Mouse (Mus musculus) forebrain, embryonic 12.5 days (tissue): ENCODE results near the gene Uhrf1. TPM values are rescaled to one million over a fixed set of nuclear protein-coding genes. Genes with fewer than 3 reads are reported as not detected.
A peak's percentile ranks its signal among the peaks of the same experiment; 100 is the strongest.
"Not testable (repeated sequence)": the region's sequence is repeated elsewhere in the genome, so short reads cannot be mapped to it uniquely, and the experiment has no call there.

Source experiments
- ATAC-seq: fragments of 200-750 bp; cut with Nextera tagmentation; 2 replicates; pipeline ENCODE4 v1.8.0; 2017; ENCODE audit warnings: moderate TSS enrichment; ENCODE audit not compliant: low FRiP score
- H3K27ac ChIP-seq: fragments of 300-500 bp; sonication (generic); 2 replicates; pipeline ENCODE4 v1.5.1; 2016; ENCODE audit warnings: mild to moderate bottlenecking
- H3K27me3 ChIP-seq: fragments of 300-500 bp; sonication (generic); 2 replicates; pipeline ENCODE4 v1.6.1; 2016; ENCODE audit warnings: mild to moderate bottlenecking
- H3K36me3 ChIP-seq: fragments of 300-500 bp; sonication (generic); replicated peaks from 2 replicates; pipeline ENCODE4 v1.6.1; 2016; ENCODE audit warnings: mild to moderate bottlenecking
- H3K4me1 ChIP-seq: fragments of 300-500 bp; sonication (generic); 2 replicates; pipeline ENCODE4 v1.6.1; 2016
- H3K4me2 ChIP-seq: fragments of 300-500 bp; sonication (generic); 2 replicates; pipeline ENCODE4 v1.6.1; 2016; ENCODE audit warnings: mild to moderate bottlenecking, moderate library complexity
- H3K4me3 ChIP-seq: fragments of 300-500 bp; sonication (generic); replicated peaks from 2 replicates; pipeline ENCODE4 v1.5.1; 2016; ENCODE audit warnings: mild to moderate bottlenecking
- H3K9ac ChIP-seq: fragments of 300-500 bp; sonication (generic); 2 replicates; pipeline ENCODE4 v1.6.1; 2016; ENCODE audit warnings: mild to moderate bottlenecking
- H3K9me3 ChIP-seq: fragments of 300-500 bp; sonication (generic); 2 replicates; pipeline ENCODE4 v1.6.1; 2016
- WGBS: fragments of 180-500 bp; shearing (Covaris S2); methylation state at CpG from one replicate; pipeline ENCODE4 v1.1.7; 2016; 5-methylcytosine and 5-hydroxymethylcytosine counted together
- polyA plus RNA-seq: library from polyadenylated mRNA; unstranded; fragments of >200 nt; fragmentation: Nextera tagmentation; extraction: Ambion mirVana; gene quantifications from 2 replicates; pipeline ENCODE4 v1.2.1, GENCODE M21; 2016

The Uhrf1 gene
- 187 and 198 TPM in 2 replicates for polyA plus RNA-seq

- ATAC-seq: peak; percentile 82
- peak within 1 kb of the TSS; percentile 96 for H3K4me2 ChIP-seq
- no peaks in the 10 kb centered on the region for H3K27me3 ChIP-seq
- under 1% methylated on average over 43 of the region's 43 CpGs for WGBS
- peak within 1 kb of the TSS; percentile 85 for H3K9ac ChIP-seq
- peaks cover 32% of the 10 kb centered on the region for H3K36me3 ChIP-seq
- H3K4me1 ChIP-seq: peaks cover 48% of the 10 kb centered on the region
- H3K4me3 ChIP-seq: peak within 1 kb of the TSS; percentile 85
- no peaks in the 10 kb centered on the region for H3K9me3 ChIP-seq
- peak within 1 kb of the TSS; percentile 91 for H3K27ac ChIP-seq
Measured at GRCm38 (mm10) chr17:56303160-56303846, at the start of gene Uhrf1. Uhrf1 (plus strand) TSS chr17:56303321.

GRCm38 (mm10) chr17:56254695-56255094, 48.4 kb upstream of the Uhrf1 start:
- Histone ChIP-seq H3K4me1 (peaks cover 37% of the 10 kb centered on the region), H3K4me3 (no peak overlapping the region), H3K36me3 (peaks cover 18% of the 10 kb centered on the region), H3K9ac (no peak overlapping the region), H3K27me3 (no peaks in the 10 kb centered on the region), H3K4me2 (no peak overlapping the region), H3K27ac (no peak overlapping the region), H3K9me3 (no peaks in the 10 kb centered on the region)
- ATAC-seq: no peak
- 80% methylated on average over 4 of the region's 4 CpGs for WGBS

GRCm38 (mm10) chr17:56255429-56255828, 47.7 kb upstream of the Uhrf1 start:
- ATAC-seq: no peak
- WGBS: 20% methylated on average over 9 of the region's 9 CpGs
- H3K4me2 ChIP-seq: peak overlapping the region; percentile 60
- H3K4me1 ChIP-seq: peaks cover 44% of the 10 kb centered on the region
- H3K27me3 ChIP-seq: no peaks in the 10 kb centered on the region
- peak overlapping the region; percentile 72; the same call in 1 of the 2 replicates for H3K4me3 ChIP-seq
- H3K36me3 ChIP-seq: peaks cover 25% of the 10 kb centered on the region
- no peaks in the 10 kb centered on the region for H3K9me3 ChIP-seq
- peak overlapping the region; percentile 43 for H3K27ac ChIP-seq
- H3K9ac ChIP-seq: no peak overlapping the region

- H3K4me3 ChIP-seq: peak overlapping the region; percentile 72
- no peaks in the 10 kb centered on the region for H3K9me3 ChIP-seq
- peak overlapping the region; percentile 41 for H3K9ac ChIP-seq
- peak overlapping the region; percentile 60 for H3K4me2 ChIP-seq
- H3K36me3 ChIP-seq: peaks cover 30% of the 10 kb centered on the region
- under 1% methylated on average over 32 of the region's 32 CpGs for WGBS
- peak; percentile 94 for ATAC-seq
- H3K27me3 ChIP-seq: no peaks in the 10 kb centered on the region
- peak overlapping the region; percentile 90 for H3K27ac ChIP-seq
- peaks cover 43% of the 10 kb centered on the region for H3K4me1 ChIP-seq
Measured at GRCm38 (mm10) chr17:56255863-56256238, 47.3 kb upstream of the Uhrf1 start.

DNA sequence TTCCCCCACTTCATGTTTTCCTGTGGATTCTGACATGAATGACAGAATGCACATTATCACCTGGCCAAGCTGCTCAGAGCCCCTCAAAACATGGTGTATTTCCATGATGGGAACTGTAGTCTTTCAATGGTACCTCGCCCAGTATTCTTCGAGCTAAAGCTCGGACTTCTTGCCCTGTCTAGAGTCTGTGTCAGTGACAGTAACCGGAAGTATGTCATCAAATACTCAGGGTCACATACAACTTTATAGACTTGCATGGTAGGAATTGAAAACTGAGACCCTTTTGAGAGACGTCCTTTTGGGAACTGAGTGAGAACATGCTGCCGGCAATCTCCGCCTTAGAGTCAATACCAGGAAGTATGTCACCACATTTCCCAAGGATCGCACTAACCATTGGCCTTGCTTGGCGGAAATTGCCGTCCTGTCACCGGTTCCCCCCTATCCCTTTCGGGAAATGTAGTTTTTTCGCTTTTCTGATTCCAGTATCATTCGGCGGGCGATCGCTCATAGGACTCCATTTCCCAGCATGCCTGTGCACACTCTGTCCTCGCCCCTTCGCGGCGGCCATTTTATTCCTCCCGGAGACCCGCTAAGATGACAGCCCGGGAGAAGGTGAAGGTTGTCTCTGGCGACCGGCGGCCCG, 46.8 kb upstream of the Uhrf1 start, which contains the start of gene Fem1a:
Gene Fem1a (plus strand): TSS at position 572 of the 643 bp plus-strand sequence.
- H3K4me3 ChIP-seq: peak within 1 kb of the TSS; percentile 72
- peak within 1 kb of the TSS; percentile 90 for H3K27ac ChIP-seq
- peak; percentile 91 for ATAC-seq
- under 1% methylated on average over 28 of the region's 28 CpGs for WGBS
- H3K4me1 ChIP-seq: peaks cover 42% of the 10 kb centered on the region
- no peaks in the 10 kb centered on the region for H3K27me3 ChIP-seq
- no peaks in the 10 kb centered on the region for H3K9me3 ChIP-seq
- peak within 1 kb of the TSS; percentile 98 for H3K4me2 ChIP-seq
- H3K36me3 ChIP-seq: peaks cover 35% of the 10 kb centered on the region
- peak within 1 kb of the TSS; percentile 69 for H3K9ac ChIP-seq

GRCm38 (mm10) chr17:56257181-56257894, 45.8 kb upstream of the Uhrf1 start:
- Histone ChIP-seq H3K9me3 (no peaks in the 10 kb centered on the region), H3K4me3 (peak overlapping the region; percentile 72), H3K27me3 (no peaks in the 10 kb centered on the region), H3K4me2 (peak overlapping the region; percentile 98), H3K36me3 (peaks cover 43% of the 10 kb centered on the region), H3K27ac (peak overlapping the region; percentile 70; the same call in 1 of the 2 replicates), H3K4me1 (peaks cover 45% of the 10 kb centered on the region), H3K9ac (peak overlapping the region; percentile 69)
- 12% methylated on average over 58 of the region's 58 CpGs for WGBS
- no peak for ATAC-seq

- peaks cover 45% of the 10 kb centered on the region for H3K4me1 ChIP-seq
- H3K36me3 ChIP-seq: peaks cover 53% of the 10 kb centered on the region
- not testable (repeated sequence) for H3K9ac ChIP-seq, ATAC-seq, H3K4me3 ChIP-seq, H3K27me3 ChIP-seq, H3K9me3 ChIP-seq, H3K27ac ChIP-seq
- peak overlapping the region; percentile 98 for H3K4me2 ChIP-seq
- WGBS: 94% methylated on average over 19 of the region's 19 CpGs
Measured at GRCm38 (mm10) chr17:56258269-56258668, 44.9 kb upstream of the Uhrf1 start.

GRCm38 (mm10) chr17:56258812-56259211, 44.3 kb upstream of the Uhrf1 start:
- peaks cover 54% of the 10 kb centered on the region for H3K36me3 ChIP-seq
- not testable (repeated sequence) for H3K4me2 ChIP-seq, H3K4me3 ChIP-seq, H3K27ac ChIP-seq, H3K9me3 ChIP-seq, ATAC-seq, H3K9ac ChIP-seq, H3K27me3 ChIP-seq
- H3K4me1 ChIP-seq: peaks cover 45% of the 10 kb centered on the region
- 85% methylated on average over 2 of the region's 2 CpGs for WGBS

DNA sequence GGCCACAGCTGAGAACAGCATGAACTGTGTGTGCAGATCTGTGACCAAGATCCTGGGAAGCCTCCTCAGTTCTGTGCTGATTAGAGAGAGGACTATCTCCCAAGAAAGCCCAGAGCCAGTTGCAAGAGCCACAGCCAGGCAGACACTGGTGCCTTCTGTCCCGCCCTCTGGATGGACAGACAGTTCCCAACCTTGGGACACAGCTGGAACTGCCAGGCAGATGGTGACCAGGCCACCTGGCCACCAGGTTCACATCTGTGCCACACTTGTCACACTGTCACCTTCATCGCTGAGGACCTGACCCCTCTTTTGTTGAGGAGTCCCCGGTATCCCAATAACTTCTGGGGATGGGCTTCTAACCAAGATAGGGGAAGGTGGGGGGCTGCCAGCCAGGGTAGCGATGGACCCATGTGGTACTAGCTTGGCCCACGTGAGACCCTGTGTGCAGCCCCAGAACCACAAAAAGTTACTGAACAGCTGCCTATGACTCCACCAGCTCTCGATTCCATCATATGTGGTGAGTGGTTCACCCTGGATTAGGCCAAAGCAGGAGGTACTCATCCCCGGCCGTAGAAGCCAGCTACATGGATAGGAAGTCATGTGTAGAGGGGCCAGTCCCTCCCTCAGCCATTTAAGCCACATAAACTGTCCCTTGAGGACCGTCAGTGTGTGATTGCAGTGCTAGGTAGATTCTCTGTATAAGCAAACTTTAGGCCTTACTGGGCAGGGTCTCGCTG, 43.7 kb upstream of the Uhrf1 start:
- Histone ChIP-seq H3K9ac (no peak overlapping the region), H3K27me3 (no peaks in the 10 kb centered on the region), H3K9me3 (no peaks in the 10 kb centered on the region), H3K4me2 (no peak overlapping the region; the same call in 1 of the 2 replicates), H3K27ac (no peak overlapping the region), H3K4me1 (peaks cover 47% of the 10 kb centered on the region), H3K36me3 (peaks cover 54% of the 10 kb centered on the region), H3K4me3 (no peak overlapping the region)
- no peak for ATAC-seq
- 90% methylated on average over 10 of the region's 10 CpGs for WGBS

GRCm38 (mm10) chr17:56261166-56261565, 42.0 kb upstream of the Uhrf1 start:
- Histone ChIP-seq H3K27me3 (no peaks in the 10 kb centered on the region), H3K36me3 (peaks cover 63% of the 10 kb centered on the region), H3K9ac (no peak overlapping the region), H3K4me3 (no peak overlapping the region), H3K9me3 (no peaks in the 10 kb centered on the region), H3K27ac (no peak overlapping the region), H3K4me1 (peaks cover 47% of the 10 kb centered on the region), H3K4me2 (no peak overlapping the region)
- ATAC-seq: no peak
- WGBS: 83% methylated on average over 3 of the region's 3 CpGs

DNA sequence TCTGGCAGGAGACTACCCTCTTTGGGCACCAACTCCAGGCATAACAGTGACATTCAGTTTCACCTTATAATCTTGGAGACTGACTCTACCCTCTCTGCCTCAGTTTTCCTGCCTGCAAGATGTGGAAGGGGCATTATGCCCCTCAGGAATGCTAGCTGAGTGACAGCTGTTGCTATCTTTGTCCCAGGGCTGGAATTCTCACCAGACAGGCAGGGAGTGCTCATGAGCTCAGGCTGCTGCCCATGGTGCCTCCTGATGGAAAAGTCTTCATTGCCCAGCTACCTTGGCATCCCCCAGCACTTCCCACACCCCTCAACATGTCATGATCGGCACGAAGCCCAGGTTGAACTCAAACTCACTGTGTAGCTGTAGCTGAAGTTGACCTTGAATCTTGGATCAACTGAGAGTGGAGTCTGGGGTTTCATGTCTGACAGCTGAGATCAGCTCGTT, 40.5 kb upstream of the Uhrf1 start:
- Histone ChIP-seq H3K9me3 (no peaks in the 10 kb centered on the region), H3K4me3 (no peak overlapping the region), H3K4me2 (no peak overlapping the region), H3K27me3 (no peaks in the 10 kb centered on the region), H3K9ac (no peak overlapping the region), H3K4me1 (peaks cover 42% of the 10 kb centered on the region), H3K36me3 (peaks cover 63% of the 10 kb centered on the region), H3K27ac (no peak overlapping the region)
- ATAC-seq: no peak
- 97% methylated on average over 3 of the region's 3 CpGs for WGBS

- Histone ChIP-seq H3K4me1 (peaks cover 31% of the 10 kb centered on the region), H3K27ac (no peak overlapping the region), H3K36me3 (peaks cover 51% of the 10 kb centered on the region), H3K27me3 (no peaks in the 10 kb centered on the region), H3K9me3 (no peaks in the 10 kb centered on the region), H3K4me3 (no peak overlapping the region), H3K9ac (no peak overlapping the region), H3K4me2 (no peak overlapping the region)
- WGBS: 18% methylated on average over 8 of the region's 8 CpGs
- peak; percentile 75 for ATAC-seq
Measured at GRCm38 (mm10) chr17:56264020-56264419, 39.1 kb upstream of the Uhrf1 start.
